Mouse (Mus musculus) liver, adult 2 months (tissue): Measurements from ENCODE around the gene Usp17la. TPM values are rescaled to one million over a fixed set of nuclear protein-coding genes. Genes with fewer than 3 reads are reported as not detected.
A peak's percentile ranks its signal among the peaks of the same experiment; 100 is the strongest.
"Not testable (repeated sequence)": the region's sequence is repeated elsewhere in the genome, so short reads cannot be mapped to it uniquely, and the experiment has no call there.

Source experiments
- DNase-seq: peaks from one replicate; pipeline ENCODE4 v3.0.0-alpha.2; 2011; ENCODE audit warnings: low read depth, low spot score; ENCODE audit errors: extremely low read depth
- H3K27ac ChIP-seq: fragments of 200-500 bp; replicated peaks from 2 replicates; pipeline ENCODE4 v1.5.1; 2012; ENCODE audit warnings: low read depth, mild to moderate bottlenecking, control low read depth, inconsistent platforms, low read length; ENCODE audit not compliant: insufficient read depth
- H3K27me3 ChIP-seq: fragments of 200-500 bp; 2 replicates; pipeline ENCODE4 v1.6.1; 2012; ENCODE audit warnings: mild to moderate bottlenecking, moderate library complexity, low read length, inconsistent platforms; ENCODE audit not compliant: control insufficient read depth, insufficient read depth
- H3K36me3 ChIP-seq: fragments of 200-500 bp; 2 replicates; pipeline ENCODE4 v1.6.1; 2012; ENCODE audit warnings: low read length, inconsistent platforms; ENCODE audit not compliant: control insufficient read depth, insufficient read depth
- H3K4me1 ChIP-seq: fragments of 200-500 bp; 2 replicates; pipeline ENCODE4 v1.6.1; 2011; ENCODE audit warnings: low read length; ENCODE audit not compliant: control insufficient read depth, insufficient read depth
- H3K4me3 ChIP-seq: fragments of 200-500 bp; 2 replicates; pipeline ENCODE4 v1.5.1; 2011; ENCODE audit warnings: low read depth, mild to moderate bottlenecking, control low read depth, low read length, moderate library complexity; ENCODE audit not compliant: insufficient read depth
- H3K79me2 ChIP-seq: fragments of 200-500 bp; 2 replicates; pipeline ENCODE4 v1.6.1; 2012; ENCODE audit warnings: inconsistent platforms, mild to moderate bottlenecking, low read length, moderate library complexity; ENCODE audit not compliant: control insufficient read depth, insufficient read depth
- H3K9ac ChIP-seq: fragments of 200-500 bp; 2 replicates; pipeline ENCODE4 v1.6.1; 2012; ENCODE audit warnings: low read depth, mild to moderate bottlenecking, control low read depth, inconsistent platforms, low read length
- CTCF ChIP-seq: fragments of 200-500 bp; IDR thresholded peaks from 2 replicates; pipeline ENCODE4 v1.5.1; 2011; ENCODE audit warnings: low read depth, low read length, control low read depth
- POLR2A ChIP-seq: fragments of 200-500 bp; IDR thresholded peaks from 2 replicates; pipeline ENCODE4 v1.6.1; 2011; ENCODE audit warnings: low read length, control low read depth; ENCODE audit not compliant: insufficient read depth; ENCODE audit errors: extremely low read depth
- WGBS: fragments of 180-500 bp; shearing (Covaris S2); methylation state at CpG from one replicate; pipeline ENCODE4 v1.1.7; 2018; 5-methylcytosine and 5-hydroxymethylcytosine counted together
- polyA plus RNA-seq: library from polyadenylated mRNA; depleted of rRNA; stranded (reverse); fragments of >200 nt; gene quantifications from 2 replicates; pipeline ENCODE4 v1.2.3, GENCODE M21; 2012; rRNA removed
- total RNA-seq: library from RNA; depleted of rRNA; stranded (reverse); fragments of >200 nt; gene quantifications from 2 replicates; pipeline ENCODE4 v1.2.3, GENCODE M21; 2014; rRNA removed

The Usp17la gene
- total RNA-seq (not detected in 2 replicates), polyA plus RNA-seq (not detected in 2 replicates)

DNA sequence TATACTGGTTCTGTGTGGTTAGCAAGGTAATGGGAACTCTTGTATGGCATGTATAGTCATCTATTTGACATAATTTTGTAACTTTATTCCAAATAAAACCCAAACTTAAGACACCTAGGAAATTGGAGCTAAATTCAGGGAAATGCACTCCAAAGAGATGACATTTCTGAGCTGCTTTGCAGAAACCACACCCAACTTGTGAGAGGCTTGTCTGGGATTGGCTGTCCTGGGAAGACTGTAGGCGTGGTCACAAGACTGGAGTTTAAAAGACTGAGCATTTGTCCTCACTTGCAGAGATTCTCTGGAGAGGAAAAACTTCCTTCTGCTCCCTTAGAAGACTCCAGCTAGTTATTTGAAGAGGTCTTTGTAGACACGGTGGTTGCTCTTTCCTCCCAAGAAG lies at the start of gene Usp17la:
Gene Usp17la (plus strand): TSS at position 301 of the 400 bp plus-strand sequence.
- not testable (repeated sequence) for H3K4me1 ChIP-seq, H3K27ac ChIP-seq, H3K79me2 ChIP-seq, H3K36me3 ChIP-seq, DNase-seq, H3K4me3 ChIP-seq, H3K9ac ChIP-seq, H3K27me3 ChIP-seq
- WGBS, result 79% methylated on average over 2 of the region's 2 CpGs

DNA sequence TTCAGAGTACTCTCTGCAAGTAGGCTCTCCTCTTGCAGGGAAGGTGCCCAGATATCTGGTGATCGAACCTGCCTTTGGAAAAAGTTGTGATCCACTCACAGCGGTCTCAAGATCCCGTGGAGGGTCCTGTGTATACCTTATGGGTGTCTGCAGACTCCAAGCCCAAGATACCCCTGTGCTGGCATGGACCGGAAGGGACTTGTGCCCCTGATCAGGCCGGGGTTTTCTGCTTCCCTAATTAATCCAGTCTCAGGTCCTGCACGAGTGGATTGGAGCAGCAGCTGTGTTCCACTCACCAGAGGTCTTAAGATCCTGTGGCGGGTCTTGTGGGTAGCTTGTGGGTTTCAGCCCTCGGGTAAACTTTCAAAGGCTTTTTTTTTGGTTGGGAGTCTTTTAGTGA lies 46.5 kb upstream of the Usp17la start:
- not testable (repeated sequence) for H3K4me3 ChIP-seq, H3K36me3 ChIP-seq, H3K4me1 ChIP-seq, H3K9ac ChIP-seq, H3K27ac ChIP-seq, DNase-seq, H3K27me3 ChIP-seq, H3K79me2 ChIP-seq
- 76% methylated on average over 8 of the region's 8 CpGs for WGBS

DNA sequence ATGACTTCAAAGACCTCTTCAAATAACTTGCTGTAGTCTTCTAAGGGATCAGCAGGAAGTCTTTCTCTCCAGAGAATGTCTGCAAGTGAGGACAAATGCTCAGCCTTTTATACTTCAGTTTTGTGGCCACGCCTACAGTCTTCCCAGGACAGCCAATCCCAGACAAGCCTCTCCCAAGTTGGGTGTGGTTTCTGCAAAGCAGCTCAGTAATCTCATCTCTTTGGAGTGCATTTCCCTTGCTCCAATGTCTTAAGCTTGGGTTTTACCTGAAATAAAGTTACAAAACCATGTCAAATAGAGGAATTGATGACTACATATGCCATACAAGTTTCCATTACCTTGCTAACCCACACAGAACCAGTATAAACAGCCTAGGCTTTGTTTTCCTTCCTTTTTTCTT lies 14.3 kb upstream of the Usp17la start, which contains the start of gene Usp17lb:
Gene Usp17lb (minus strand): TSS at position 101 of the 400 bp plus-strand sequence.
- Histone ChIP-seq H3K27me3 (no peaks in the 10 kb centered on the region), H3K4me3 (no peak within 1 kb of the TSS), H3K4me1 (no peaks in the 10 kb centered on the region), H3K36me3 (no peaks in the 10 kb centered on the region), H3K27ac (no peak within 1 kb of the TSS), H3K9ac (no peak within 1 kb of the TSS), H3K79me2 (no peaks in the 10 kb centered on the region)
- DNase-seq, result no peak
- 66% methylated on average over 1 of the region's 1 CpGs for WGBS
- no peak for TF ChIP-seq POLR2A
- TF ChIP-seq CTCF, result no peak

DNA sequence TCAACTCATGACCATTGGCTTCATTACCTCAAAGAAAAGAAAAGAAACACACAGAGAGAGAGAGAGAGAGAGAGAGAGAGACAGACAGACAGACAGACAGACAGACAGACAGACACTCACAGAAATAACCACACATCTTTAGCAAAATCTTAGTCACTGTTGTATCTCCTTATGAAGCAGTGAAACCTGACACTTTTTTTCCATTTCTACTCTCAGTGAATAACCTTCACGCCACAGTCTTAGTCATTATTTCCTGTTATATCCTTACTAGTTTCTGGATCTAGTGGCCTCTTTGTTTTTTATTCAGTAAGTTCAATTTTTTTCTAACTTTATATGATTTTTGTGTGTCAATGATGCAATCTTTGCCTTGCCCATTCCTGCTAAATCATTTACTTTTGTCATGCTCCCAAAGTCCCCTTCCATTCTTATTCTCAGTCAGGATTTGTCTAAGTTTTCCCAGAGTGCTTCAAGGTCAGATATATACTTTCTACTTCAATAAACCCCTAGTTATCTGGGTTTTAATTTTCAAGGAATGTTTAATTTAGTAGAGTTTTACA lies 13.0 kb upstream of the Usp17la start:
- Histone ChIP-seq H3K9ac (no peak overlapping the region), H3K27me3 (no peaks in the 10 kb centered on the region), H3K36me3 (no peaks in the 10 kb centered on the region), H3K4me3 (no peak overlapping the region), H3K27ac (no peak overlapping the region), H3K79me2 (no peaks in the 10 kb centered on the region), H3K4me1 (no peaks in the 10 kb centered on the region)
- no peak for DNase-seq
- 73% methylated on average over 1 of the region's 1 CpGs for WGBS
- TF ChIP-seq CTCF, result no peak
- TF ChIP-seq POLR2A, result no peak

DNA sequence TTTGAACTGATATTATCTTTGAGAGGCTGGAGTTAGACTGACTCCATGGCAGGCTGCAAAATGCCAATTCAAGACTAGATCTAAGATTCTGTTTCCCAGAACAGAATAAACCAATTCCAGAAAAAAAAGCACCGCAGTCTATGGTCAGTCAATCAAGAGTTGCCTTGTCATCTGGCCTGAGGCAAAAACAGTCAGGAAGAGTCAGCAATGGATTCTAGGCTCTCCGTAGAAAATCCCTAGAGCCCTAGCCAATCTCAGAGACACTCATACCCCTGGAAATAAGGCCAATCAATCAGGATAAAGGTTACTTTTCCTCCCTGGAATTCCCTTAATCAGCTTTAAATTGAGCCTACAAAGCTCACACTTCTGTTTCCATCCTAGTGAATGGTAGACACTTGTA lies 5.3 kb upstream of the Usp17la start:
- H3K27ac ChIP-seq, H3K4me3 ChIP-seq, H3K27me3 ChIP-seq, H3K36me3 ChIP-seq, H3K79me2 ChIP-seq, DNase-seq, H3K4me1 ChIP-seq, H3K9ac ChIP-seq: not testable (repeated sequence)
- WGBS, result 86% methylated on average over 2 of the region's 2 CpGs

DNA sequence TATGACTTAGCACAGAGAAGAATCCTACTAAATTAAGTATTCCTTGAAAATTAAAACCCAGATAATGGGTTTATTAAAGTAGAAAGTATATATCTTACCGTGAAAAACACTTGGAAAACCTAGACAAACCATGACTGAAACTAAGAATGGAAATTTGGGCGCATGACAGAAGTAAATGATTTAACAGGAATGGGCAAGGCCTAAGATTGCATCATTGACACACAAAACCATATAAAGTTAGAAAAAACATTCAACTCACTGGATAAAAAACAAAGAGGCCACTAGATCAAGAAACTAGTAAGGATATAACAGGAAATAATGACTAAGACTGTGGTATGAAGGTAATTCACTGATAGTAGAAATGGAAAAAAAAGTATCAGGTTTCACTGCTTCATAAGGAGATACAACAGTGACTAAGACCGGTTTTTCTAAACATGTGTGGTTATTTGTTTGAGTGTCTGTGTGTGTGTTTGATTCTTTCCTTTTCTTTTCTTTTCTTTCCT lies 1.5 kb upstream of the Usp17la start:
- H3K36me3 ChIP-seq, result no peaks in the 10 kb centered on the region
- peak; percentile 3 for DNase-seq
- no peak overlapping the region for H3K27ac ChIP-seq
- no peaks in the 10 kb centered on the region for H3K4me1 ChIP-seq
- H3K79me2 ChIP-seq, result no peaks in the 10 kb centered on the region
- H3K9ac ChIP-seq, result no peak overlapping the region
- TF ChIP-seq CTCF (no peak), POLR2A (no peak)
- 78% methylated on average over 3 of the region's 3 CpGs for WGBS
- H3K4me3 ChIP-seq, result no peak overlapping the region
- no peaks in the 10 kb centered on the region for H3K27me3 ChIP-seq
